Mouse (Mus musculus): ENCODE measurements at regions not wholly inside any gene's neighbourhood (a gene's known extent, or its start where the extent isn't known, plus 50 kb on each side); places are given as distances from the start of the nearest gene placed in this dataset.

- TF ChIP-seq POLR2A (IDR thresholded peaks at IDR 0.05; ENCODE audit: borderline replicate concordance, extremely low read depth, insufficient read depth, insufficient read length, poor library complexity, severe bottlenecking) (no peak), CTCF (IDR thresholded peaks at IDR 0.05; ENCODE audit: borderline replicate concordance, extremely low read depth, insufficient read depth, insufficient read length) (no peak)
Measured at GRCm38 (mm10) chr6:139226127-139226526, 275.6 kb downstream of the Rergl start.
